Mouse (Mus musculus) urinary bladder, postnatal 36 days (tissue): ENCODE data around the gene Rpl36a-ps1.

Experiments
- DNase-seq, 2 experiments: peaks; one replicate each; pipeline ENCODE4 v3.0.0; 2022; ENCODE audit warnings: low spot score in 2 of 2, mixed read lengths in 1 of 2

Gene Rpl36a-ps1

DNA sequence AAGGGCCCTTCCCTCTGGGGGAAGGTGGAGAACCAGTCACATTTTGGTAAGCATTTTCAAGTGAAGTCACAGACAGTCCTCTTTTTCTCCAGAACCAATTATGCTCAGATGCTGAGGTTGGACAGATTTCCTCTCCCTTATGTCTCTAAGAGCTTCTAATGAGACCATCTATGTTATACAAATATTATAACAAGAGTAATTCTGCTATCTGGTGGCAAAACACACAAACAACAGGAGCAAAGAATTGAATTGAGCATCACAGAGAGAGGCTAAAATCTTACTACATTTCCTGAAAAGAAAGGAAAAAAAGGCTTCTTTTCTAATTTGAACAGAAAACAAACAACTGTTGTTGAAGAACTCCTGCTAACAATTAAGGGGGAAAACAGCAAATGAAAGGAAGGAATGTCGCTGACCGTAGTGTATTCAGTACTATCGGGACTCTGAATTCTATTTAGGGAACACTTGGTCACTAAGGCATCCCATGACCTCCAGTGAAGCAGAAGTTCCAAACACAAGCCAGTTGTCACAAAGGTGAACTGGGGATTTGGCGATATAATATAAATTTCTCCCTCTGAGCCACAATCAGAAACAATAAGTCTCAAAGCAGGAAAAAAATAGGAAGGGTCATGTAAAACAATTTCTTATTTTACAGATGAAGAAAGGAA, 42.4 kb downstream of the Rpl36a-ps1 start:
- no peak for DNase-seq
